Mouse (Mus musculus): ENCODE data around the gene Gm21258. TPM values are rescaled to one million over a fixed set of nuclear protein-coding genes. Genes with fewer than 3 reads are reported as not detected.
"Not testable (repeated sequence)": the region's sequence is repeated elsewhere in the genome, so short reads cannot be mapped to it uniquely, and the experiment has no call there.

Gm21258 gene
- total RNA-seq (2014; rRNA removed) (not detected in 2 replicates), polyA plus RNA-seq (2015; fragmentation: Nextera tagmentation; extraction: Ambion mirVana) (not detected in 2 replicates)

GRCm38 (mm10) chrY:52779740-52780139 lies at the start of gene Gm21258:
Gene Gm21258, plus strand, starts transcription at chrY:52780040.
- H3K4me3 ChIP-seq (ENCODE audit: low read depth, low read length); DNase-seq; H3K36me3 ChIP-seq (ENCODE audit: insufficient read depth); ATAC-seq; H3K9me3 ChIP-seq (ENCODE audit: low read length); H3K27ac ChIP-seq (ENCODE audit: low read depth, low read length); H3K27me3 ChIP-seq (ENCODE audit: insufficient read depth, low read length); H3K9ac ChIP-seq; H3K4me1 ChIP-seq (ENCODE audit: insufficient read depth); H3K4me2 ChIP-seq (ENCODE audit: low read depth): not testable (repeated sequence)
- whole genome bisulfite sequencing = no CpG with 5 or more reads among the region's 6 CpGs
